Mouse (Mus musculus): ENCODE data around the gene Deaf1. TPM values are rescaled to one million over a fixed set of nuclear protein-coding genes. Genes with fewer than 3 reads are reported as not detected.

The Deaf1 gene
- polyA plus RNA-seq, 1 experiment from 2014 or later: 156 TPM

Other genes with a start within 250 kb of the Deaf1 start
- 0.38 and 1.2 TPM in 2 replicates for gene Pkp3, start 249.5 kb downstream of the Deaf1 start, polyA plus RNA-seq (2015; fragmentation: Nextera tagmentation; extraction: Ambion mirVana)
- 1.5 and 3.5 TPM in 2 replicates for gene Sigirr, start 227.1 kb downstream of the Deaf1 start, polyA plus RNA-seq (2015; fragmentation: Nextera tagmentation; extraction: Ambion mirVana)
- 0.27 TPM in 1 of 2 replicates, not detected in the other for gene Ano9, start 209.9 kb downstream of the Deaf1 start, polyA plus RNA-seq (2015; fragmentation: Nextera tagmentation; extraction: Ambion mirVana)
- gene Ptdss2, start 205.3 kb downstream of the Deaf1 start, polyA plus RNA-seq (2015; fragmentation: Nextera tagmentation; extraction: Ambion mirVana): 63.5 and 77.7 TPM in 2 replicates
- 52.4 and 57.5 TPM in 2 replicates for gene Rnh1, start 154.8 kb downstream of the Deaf1 start, polyA plus RNA-seq (2015; fragmentation: Nextera tagmentation; extraction: Ambion mirVana)
- gene Hras, start 133.7 kb downstream of the Deaf1 start, polyA plus RNA-seq (2015; fragmentation: Nextera tagmentation; extraction: Ambion mirVana): 130 and 139 TPM in 2 replicates
- gene Lrrc56, start 133.5 kb downstream of the Deaf1 start, polyA plus RNA-seq (2015; fragmentation: Nextera tagmentation; extraction: Ambion mirVana): 7.6 and 9.0 TPM in 2 replicates
- 1.3 and 1.5 TPM in 2 replicates for gene Lmntd2, start 113.6 kb downstream of the Deaf1 start, polyA plus RNA-seq (2015; fragmentation: Nextera tagmentation; extraction: Ambion mirVana)
- 29.8 and 31.7 TPM in 2 replicates for gene Rassf7, start 111.8 kb downstream of the Deaf1 start, polyA plus RNA-seq (2015; fragmentation: Nextera tagmentation; extraction: Ambion mirVana)
- gene Phrf1, start 98.9 kb downstream of the Deaf1 start, polyA plus RNA-seq (2015; fragmentation: Nextera tagmentation; extraction: Ambion mirVana): 71.4 and 74.1 TPM in 2 replicates
- gene Irf7, start 61.2 kb downstream of the Deaf1 start, polyA plus RNA-seq (2015; fragmentation: Nextera tagmentation; extraction: Ambion mirVana): 1.0 and 1.4 TPM in 2 replicates
- not detected in 2 replicates for gene Cdhr5, start 50.9 kb downstream of the Deaf1 start, polyA plus RNA-seq (2015; fragmentation: Nextera tagmentation; extraction: Ambion mirVana)
- gene Sct, start 48.6 kb downstream of the Deaf1 start, polyA plus RNA-seq (2015; fragmentation: Nextera tagmentation; extraction: Ambion mirVana): 3.3 and 5.8 TPM in 2 replicates
- 0.54 and 1.3 TPM in 2 replicates for gene Drd4, start 35.7 kb downstream of the Deaf1 start, polyA plus RNA-seq (2015; fragmentation: Nextera tagmentation; extraction: Ambion mirVana)
- 58.7 and 60.8 TPM in 2 replicates for gene Tmem80, start within 50 bp of the Deaf1 start, polyA plus RNA-seq (2015; fragmentation: Nextera tagmentation; extraction: Ambion mirVana)
- 0.43 and 0.76 TPM in 2 replicates for gene Eps8l2, start 11.2 kb upstream of the Deaf1 start, polyA plus RNA-seq (2015; fragmentation: Nextera tagmentation; extraction: Ambion mirVana)
- 328 and 340 TPM in 2 replicates for gene Taldo1, start 64.5 kb upstream of the Deaf1 start, polyA plus RNA-seq (2015; fragmentation: Nextera tagmentation; extraction: Ambion mirVana)
- gene Gatd1, start 86.4 kb upstream of the Deaf1 start, polyA plus RNA-seq (2015; fragmentation: Nextera tagmentation; extraction: Ambion mirVana): 47.0 and 51.4 TPM in 2 replicates
- gene Cend1, start 101.8 kb upstream of the Deaf1 start, polyA plus RNA-seq (2015; fragmentation: Nextera tagmentation; extraction: Ambion mirVana): 94.3 and 111 TPM in 2 replicates
- 59.6 and 66.7 TPM in 2 replicates for gene Slc25a22, start 110.2 kb upstream of the Deaf1 start, polyA plus RNA-seq (2015; fragmentation: Nextera tagmentation; extraction: Ambion mirVana)
- 3.8 and 3.9 TPM in 2 replicates for gene Pidd1, start 116.3 kb upstream of the Deaf1 start, polyA plus RNA-seq (2015; fragmentation: Nextera tagmentation; extraction: Ambion mirVana)
- gene Rplp2, start 119.7 kb upstream of the Deaf1 start, polyA plus RNA-seq (2015; fragmentation: Nextera tagmentation; extraction: Ambion mirVana): 769 and 771 TPM in 2 replicates
- 17.1 and 17.6 TPM in 2 replicates for gene Pnpla2, start 127.5 kb upstream of the Deaf1 start, polyA plus RNA-seq (2015; fragmentation: Nextera tagmentation; extraction: Ambion mirVana)
- gene Cracr2b, start 133.4 kb upstream of the Deaf1 start, polyA plus RNA-seq (2015; fragmentation: Nextera tagmentation; extraction: Ambion mirVana): 5.3 and 9.8 TPM in 2 replicates
- 19.1 and 22.7 TPM in 2 replicates for gene Cd151, start 139.7 kb upstream of the Deaf1 start, polyA plus RNA-seq (2015; fragmentation: Nextera tagmentation; extraction: Ambion mirVana)
- gene Polr2l, start 147.4 kb upstream of the Deaf1 start, polyA plus RNA-seq (2015; fragmentation: Nextera tagmentation; extraction: Ambion mirVana): 79.3 and 85.0 TPM in 2 replicates
- gene Tspan4, start 147.6 kb upstream of the Deaf1 start, polyA plus RNA-seq (2015; fragmentation: Nextera tagmentation; extraction: Ambion mirVana): 54.3 and 57.1 TPM in 2 replicates
- gene Chid1, start 212.2 kb upstream of the Deaf1 start, polyA plus RNA-seq (2015; fragmentation: Nextera tagmentation; extraction: Ambion mirVana): 36.9 and 38.6 TPM in 2 replicates
- gene Ap2a2, start 234.5 kb upstream of the Deaf1 start, polyA plus RNA-seq (2015; fragmentation: Nextera tagmentation; extraction: Ambion mirVana): 109 and 117 TPM in 2 replicates